Comparison of ENCODE assay signal across 7 mouse cellular contexts in the genomic region with DNA sequence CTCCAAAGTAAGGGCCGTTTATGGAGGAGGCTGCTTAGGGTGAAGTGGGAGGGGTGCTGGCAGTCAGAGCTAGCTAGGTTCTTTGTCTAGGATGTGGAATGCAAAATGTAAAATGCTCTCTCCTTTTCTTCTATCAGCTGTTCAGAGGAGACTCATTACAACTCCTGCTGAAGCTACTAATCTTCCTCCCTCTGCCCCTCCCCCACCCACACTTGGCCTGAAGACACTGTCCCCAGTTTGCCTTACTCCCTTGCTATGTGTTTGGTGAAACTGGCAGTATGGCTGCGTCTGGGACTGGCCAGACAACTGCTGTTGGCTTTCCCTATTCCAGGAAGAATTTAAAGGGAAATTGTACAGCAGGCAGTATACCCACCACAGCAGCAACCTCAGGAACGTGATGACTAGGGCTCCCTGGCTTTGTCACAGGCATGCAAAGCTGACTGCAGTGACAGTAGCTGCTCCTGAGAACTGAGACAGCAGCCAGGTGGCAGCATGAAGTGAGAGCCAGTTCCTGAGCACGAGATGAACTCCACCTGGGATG. TPM values are rescaled to one million over a fixed set of nuclear protein-coding genes. Genes with fewer than 3 reads are reported as not detected.
A peak's percentile ranks its signal among the peaks of the same experiment; 100 is the strongest.
DNase-seq lines count a peak whose midpoint lies in the region; ATAC-seq and TF ChIP-seq lines count a peak whose summit lies in the region.

No protein-coding gene starts in this region.

- no peak overlapping the region for H3K4me3 ChIP-seq in cerebellum, adult 2 months (replicated peaks; ENCODE audit: insufficient read depth, low read depth, low read length)
- H3K4me3 ChIP-seq in forebrain, embryonic 15.5 days: peak overlapping the region; percentile 44
- H3K4me3 ChIP-seq in thymus, adult 2 months (ENCODE audit: control insufficient read depth, insufficient read depth, low read length): no peak overlapping the region

- peak; percentile 77 for TF ChIP-seq CTCF in cerebellum, adult 2 months (IDR thresholded peaks at IDR 0.05; ENCODE audit: borderline replicate concordance, insufficient read depth, low read depth, low read length)
- no peak for TF ChIP-seq CTCF in thymus, adult 2 months (IDR thresholded peaks at IDR 0.05; ENCODE audit: borderline replicate concordance, control insufficient read depth, extremely low read depth, insufficient read depth, low read length, poor library complexity)

- peak overlapping the region; percentile 55 for H3K4me2 ChIP-seq in forebrain, embryonic 15.5 days (replicated peaks)

- DNase-seq in left cerebral cortex, adult 18-20 months (ENCODE audit: low spot score in 2 of 2): peak; percentile 16 to 27
- DNase-seq in left cerebral cortex, adult 9 months (ENCODE audit: low spot score in 2 of 2): no peak
- DNase-seq in cerebellum, adult 2 months: peak; percentile 71 to 81
- DNase-seq in thymus, adult 2 months: no peak
- no peak for DNase-seq in adrenal gland, adult 2 months

- H3K9ac ChIP-seq in forebrain, embryonic 15.5 days (replicated peaks): peak overlapping the region; percentile 46

- peak overlapping the region; percentile 40; the same call in 1 of the 2 replicates for H3K27ac ChIP-seq in cerebellum, adult 2 months (ENCODE audit: insufficient read depth, low read length)
- peak overlapping the region; percentile 87 for H3K27ac ChIP-seq in forebrain, embryonic 15.5 days (replicated peaks)
- H3K27ac ChIP-seq in thymus, adult 2 months (ENCODE audit: control insufficient read depth, insufficient read depth, low read length): no peak overlapping the region

- H3K36me3 ChIP-seq in forebrain, embryonic 15.5 days: peaks cover 14% of the 10 kb centered on the region
- H3K36me3 ChIP-seq in thymus, adult 2 months (ENCODE audit: control insufficient read depth, insufficient read depth, low read length): peaks cover 3% of the 10 kb centered on the region; the same call in 1 of the 2 replicates

- H3K27me3 ChIP-seq in cerebellum, adult 2 months (ENCODE audit: control insufficient read depth, insufficient read depth, low read length): no peaks in the 10 kb centered on the region
- H3K27me3 ChIP-seq in forebrain, embryonic 15.5 days: no peaks in the 10 kb centered on the region
- no peaks in the 10 kb centered on the region for H3K27me3 ChIP-seq in thymus, adult 2 months (ENCODE audit: control insufficient read depth, insufficient read depth, low read length)

- no peaks in the 10 kb centered on the region for H3K9me3 ChIP-seq in forebrain, embryonic 15.5 days

- H3K4me1 ChIP-seq in cerebellum, adult 2 months (ENCODE audit: control insufficient read depth, insufficient read depth, low read length): peaks cover 15% of the 10 kb centered on the region
- peaks cover 44% of the 10 kb centered on the region for H3K4me1 ChIP-seq in forebrain, embryonic 15.5 days
- no peaks in the 10 kb centered on the region for H3K4me1 ChIP-seq in thymus, adult 2 months (replicated peaks; ENCODE audit: control insufficient read depth, insufficient read depth, low read length)

- TF ChIP-seq POLR2A in cerebellum, adult 2 months (IDR thresholded peaks at IDR 0.05; ENCODE audit: borderline replicate concordance, insufficient read depth, low read length): no peak
- TF ChIP-seq POLR2A in thymus, adult 2 months (IDR thresholded peaks at IDR 0.05; ENCODE audit: control insufficient read depth, extremely low read depth, insufficient read depth, low read length, poor library complexity): no peak

- 7% methylated on average over 4 of the region's 4 CpGs for WGBS in cerebellum, adult 2 months
- 21% methylated on average over 4 of the region's 4 CpGs for WGBS in forebrain, embryonic 15.5 days
- WGBS in thymus, adult 2 months: 86% methylated on average over 4 of the region's 4 CpGs

- ATAC-seq in forebrain, embryonic 15.5 days (replicated peaks): peak; percentile 73
- ATAC-seq in monocyte, adult 5-6 weeks (replicated peaks; ENCODE audit: insufficient number of reproducible peaks, low FRiP score, low TSS enrichment, poor library complexity, severe bottlenecking): 0 out of 2 replicates have a peak, but pooled peaks have one; percentile 13

RNA-seq across cellular contexts. Expression of a gene that starts 0.9 kb away (rescaled TPM):
- 1 to 10 TPM; 4.1 to 5.3 TPM for total RNA-seq in left cerebral cortex, adult 18-20 months (2021)
- polyA plus RNA-seq in cerebellum, adult 2 months (2012; rRNA removed): 1.0 and 1.4 TPM in 2 replicates
- 20.3 and 22.9 TPM in 2 replicates for polyA plus RNA-seq in forebrain, embryonic 15.5 days (2015; fragmentation: Nextera tagmentation; extraction: Ambion mirVana)
- 0.67 to 3.7 TPM (median 1.1 TPM) in 3 replicates for total RNA-seq in monocyte, adult 5-6 weeks (2017)
- polyA plus RNA-seq in thymus, adult 2 months (2012; rRNA removed): 0.31 and 0.47 TPM in 2 replicates
- under 1 TPM; 0.73 to 0.98 TPM for total RNA-seq in adrenal gland, adult 2 months (2021)
- 0.04 TPM in 2 replicates for polyA plus RNA-seq in adrenal gland, adult 2 months (2012; rRNA removed)

Comparison
In these comparisons a context has a peak if more than half of its experiments do, and no peak if none do; other contexts are left out.
1. DNase-seq: peak in left cerebral cortex, adult 18-20 months (2 of 2) and cerebellum, adult 2 months (2 of 2); none in left cerebral cortex, adult 9 months (0 of 2), thymus, adult 2 months (single experiment) and adrenal gland, adult 2 months (single experiment).